Mouse (Mus musculus): ENCODE results near the gene Zfp983. TPM values are rescaled to one million over a fixed set of nuclear protein-coding genes. Genes with fewer than 3 reads are reported as not detected.

Gene Zfp983
- total RNA-seq, 2 experiments from 2014 or later, result 7.4 to 9.8 TPM

Other genes starting within 250 kb of the Zfp983 start
- 1 to 10 TPM in 1 of 2 experiments, under 1 TPM in 1; 0.81 to 1.2 TPM for gene Zfp54, start 227.4 kb upstream of the Zfp983 start, total RNA-seq (2021)
- 1 to 10 TPM; 3.8 to 3.9 TPM for gene Zfp51, start 200.2 kb upstream of the Zfp983 start, total RNA-seq (2021)
- 1 to 10 TPM; 4.0 TPM for gene Zfp53, start 161.6 kb upstream of the Zfp983 start, total RNA-seq (2021)
- 1 to 10 TPM; 6.9 to 7.2 TPM for gene Zfp52, start 115.1 kb upstream of the Zfp983 start, total RNA-seq (2021)
- gene Zfp948, start 83.6 kb upstream of the Zfp983 start, total RNA-seq (2021), result 10 to 100 TPM; 12.9 to 13.4 TPM
- 1 to 10 TPM; 6.7 to 7.1 TPM for gene Gm10226, start 41.2 kb downstream of the Zfp983 start, total RNA-seq (2021)
- gene Zfp760, start 57.1 kb downstream of the Zfp983 start, total RNA-seq (2021), result 1 to 10 TPM; 8.8 to 8.9 TPM
- gene Zfp229, start 80.2 kb downstream of the Zfp983 start, total RNA-seq (2021), result 1 to 10 TPM; 4.4 to 5.4 TPM
- gene Zfp820, start 195.1 kb downstream of the Zfp983 start, total RNA-seq (2021), result 1 to 10 TPM; 1.0 to 1.1 TPM